Comparison of ENCODE assay signal across 9 mouse cellular contexts in the genomic region with DNA sequence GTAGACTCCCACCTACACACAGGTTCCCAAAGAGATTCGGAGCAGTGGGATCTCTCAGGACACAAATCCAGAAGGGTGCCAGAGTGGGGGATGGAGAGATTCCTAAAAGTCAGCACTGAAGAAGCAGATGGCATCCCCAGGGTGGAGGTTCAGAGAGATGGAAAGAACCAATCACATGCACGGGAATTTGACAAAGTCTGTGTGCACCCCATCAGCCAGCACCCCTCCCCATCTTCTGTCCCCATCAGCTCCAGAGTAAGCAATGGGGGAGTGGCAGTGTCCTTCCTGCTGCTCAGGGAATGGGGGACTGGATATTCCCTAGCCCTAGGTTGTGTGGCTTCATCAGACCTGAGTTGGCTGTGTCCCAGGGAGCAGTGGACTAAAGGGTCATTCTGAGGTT. TPM values are rescaled to one million over a fixed set of nuclear protein-coding genes. Genes with fewer than 3 reads are reported as not detected.
DNase-seq lines count a peak whose midpoint lies in the region; ATAC-seq lines count a peak whose summit lies in the region.
"Had no signal": no experiment of that assay in that cellular context is flagged by ENCODE, and none has a peak within 500 bp of the region (broad histone marks: within the 10 kb centered on the region; RNA-seq: fewer than 3 reads in every experiment).

No protein-coding gene starts in this region.

- H3K9me3 ChIP-seq in hindbrain, embryonic 13.5 days = no peaks in the 10 kb centered on the region
- H3K9me3 ChIP-seq in midbrain, embryonic 13.5 days = no peaks in the 10 kb centered on the region
- H3K9me3 ChIP-seq: megakaryocyte, embryonic 14.5 days had no signal

- peak; percentile 27 for DNase-seq in kidney, adult 9 months
- DNase-seq in kidney, postnatal 25 days = no peak
- peak; percentile 88 to 90 for DNase-seq in cerebellum, postnatal 10 days
- DNase-seq in testis, postnatal 14 days (ENCODE audit: low spot score) = no peak
- DNase-seq in c-Kit-positive CD71-positive TER-119-positive erythroid progenitor cells, embryonic 14.5 days (ENCODE audit: low spot score) = no peak
- DNase-seq in left cerebral cortex, adult 8-10 months (ENCODE audit: low spot score in 2 of 2) = no peak

- H3K4me2 ChIP-seq in hindbrain, embryonic 13.5 days = peak overlapping the region; percentile 56
- peak overlapping the region; percentile 59 for H3K4me2 ChIP-seq in midbrain, embryonic 13.5 days (replicated peaks)

- H3K27ac ChIP-seq in hindbrain, embryonic 13.5 days = no peak overlapping the region
- no peak overlapping the region for H3K27ac ChIP-seq in midbrain, embryonic 13.5 days

- no peaks in the 10 kb centered on the region for H3K36me3 ChIP-seq in hindbrain, embryonic 13.5 days
- H3K36me3 ChIP-seq in midbrain, embryonic 13.5 days = no peaks in the 10 kb centered on the region

- H3K4me1 ChIP-seq in hindbrain, embryonic 13.5 days (replicated peaks) = peaks cover 26% of the 10 kb centered on the region
- H3K4me1 ChIP-seq in midbrain, embryonic 13.5 days (replicated peaks) = peaks cover 27% of the 10 kb centered on the region

- peaks cover 60% of the 10 kb centered on the region for H3K27me3 ChIP-seq in hindbrain, embryonic 13.5 days
- H3K27me3 ChIP-seq in midbrain, embryonic 13.5 days = peaks cover 44% of the 10 kb centered on the region

- peak overlapping the region; percentile 64; the same call in 1 of the 2 replicates for H3K9ac ChIP-seq in hindbrain, embryonic 13.5 days
- H3K9ac ChIP-seq in midbrain, embryonic 13.5 days (replicated peaks) = no peak overlapping the region

- peak; percentile 43; the same call in 1 of the 2 replicates for ATAC-seq in hindbrain, embryonic 13.5 days (ENCODE audit: low FRiP score)
- peak; percentile 58; the same call in 1 of the 2 replicates for ATAC-seq in midbrain, embryonic 13.5 days

- 13% methylated on average over 2 of the region's 2 CpGs for WGBS in hindbrain, embryonic 13.5 days
- WGBS in midbrain, embryonic 13.5 days = 11% methylated on average over 2 of the region's 2 CpGs

- peak overlapping the region; percentile 28; the same call in 1 of the 2 replicates for H3K4me3 ChIP-seq in hindbrain, embryonic 13.5 days
- no peak overlapping the region for H3K4me3 ChIP-seq in midbrain, embryonic 13.5 days (replicated peaks)
- H3K4me3 ChIP-seq: megakaryocyte, embryonic 14.5 days had no signal

RNA-seq across cellular contexts. Expression of gene Epn3, which starts 0.7 kb away (rescaled TPM):
- polyA plus RNA-seq in hindbrain, embryonic 13.5 days (2015; fragmentation: Nextera tagmentation; extraction: Ambion mirVana) = 0.44 and 0.90 TPM in 2 replicates
- polyA plus RNA-seq in midbrain, embryonic 13.5 days (2015; fragmentation: Nextera tagmentation; extraction: Ambion mirVana) = 0.19 and 0.46 TPM in 2 replicates
- 1 to 10 TPM; 1.1 to 3.7 (median 2.6) TPM for total RNA-seq in left cerebral cortex, adult 8-10 months (2022)

RNA-seq across cellular contexts. Expression of gene Spata20, which starts 13.1 kb away (rescaled TPM):
- polyA plus RNA-seq in hindbrain, embryonic 13.5 days (2015; fragmentation: Nextera tagmentation; extraction: Ambion mirVana) = 0.17 and 0.56 TPM in 2 replicates
- 0.10 TPM in 1 of 2 replicates, not detected in the other for polyA plus RNA-seq in midbrain, embryonic 13.5 days (2015; fragmentation: Nextera tagmentation; extraction: Ambion mirVana)
- total RNA-seq in left cerebral cortex, adult 8-10 months (2022) = 1 to 10 TPM in 1 of 4 experiments, under 1 TPM in 1, not detected in 2; 0.35 to 1.4 TPM

RNA-seq across cellular contexts. Expression of gene Mycbpap, which starts 22.5 kb away (rescaled TPM):
- 3.2 and 3.8 TPM in 2 replicates for polyA plus RNA-seq in hindbrain, embryonic 13.5 days (2015; fragmentation: Nextera tagmentation; extraction: Ambion mirVana)
- 2.4 and 3.6 TPM in 2 replicates for polyA plus RNA-seq in midbrain, embryonic 13.5 days (2015; fragmentation: Nextera tagmentation; extraction: Ambion mirVana)
- 1 to 10 TPM; 3.6 to 7.2 (median 5.6) TPM for total RNA-seq in left cerebral cortex, adult 8-10 months (2022)

RNA-seq across cellular contexts. Expression of gene Cacna1g, which starts 25.0 kb away (rescaled TPM):
- polyA plus RNA-seq in hindbrain, embryonic 13.5 days (2015; fragmentation: Nextera tagmentation; extraction: Ambion mirVana) = 13.6 and 14.2 TPM in 2 replicates
- 10.5 and 12.4 TPM in 2 replicates for polyA plus RNA-seq in midbrain, embryonic 13.5 days (2015; fragmentation: Nextera tagmentation; extraction: Ambion mirVana)
- 10 to 100 TPM; 58.2 to 71.7 (median 64.6) TPM for total RNA-seq in left cerebral cortex, adult 8-10 months (2022)

RNA-seq across cellular contexts. Expression of gene Rsad1, which starts 50.0 kb away (rescaled TPM):
- 4.7 and 5.1 TPM in 2 replicates for polyA plus RNA-seq in hindbrain, embryonic 13.5 days (2015; fragmentation: Nextera tagmentation; extraction: Ambion mirVana)
- polyA plus RNA-seq in midbrain, embryonic 13.5 days (2015; fragmentation: Nextera tagmentation; extraction: Ambion mirVana) = 4.4 and 5.5 TPM in 2 replicates
- 10 to 100 TPM; 13.8 to 19.5 (median 16.1) TPM for total RNA-seq in left cerebral cortex, adult 8-10 months (2022)

Comparison
In these comparisons a context has a peak if more than half of its experiments do, and no peak if none do; other contexts are left out.
1. DNase-seq: peak in kidney, adult 9 months (single experiment) and cerebellum, postnatal 10 days (2 of 2); none in kidney, postnatal 25 days (0 of 2), testis, postnatal 14 days (single experiment), c-Kit-positive CD71-positive TER-119-positive erythroid progenitor cells, embryonic 14.5 days (single experiment) and left cerebral cortex, adult 8-10 months (0 of 2).